Mouse (Mus musculus) intestine, embryonic 16.5 days (tissue): ENCODE data around the gene 2310011J03Rik. TPM values are rescaled to one million over a fixed set of nuclear protein-coding genes. Genes with fewer than 3 reads are reported as not detected.

Experiments
- ATAC-seq: fragments of 200-750 bp; cut with Nextera tagmentation; 2 replicates; pipeline ENCODE4 v1.8.0; 2017; ENCODE audit warnings: moderate TSS enrichment, moderate library complexity
- H3K27ac ChIP-seq: fragments of 300-500 bp; sonication (generic); 2 replicates; pipeline ENCODE4 v1.5.1; 2014; ENCODE audit warnings: mild to moderate bottlenecking, low read length
- H3K27me3 ChIP-seq: fragments of 300-500 bp; sonication (generic); replicated peaks from 2 replicates; pipeline ENCODE4 v1.6.1; 2014; ENCODE audit warnings: low read length, control low read depth, mixed read lengths; ENCODE audit not compliant: control insufficient read depth, insufficient read depth
- H3K36me3 ChIP-seq: fragments of 300-500 bp; sonication (generic); 2 replicates; pipeline ENCODE4 v1.6.1; 2014; ENCODE audit warnings: low read length, control low read depth; ENCODE audit not compliant: control insufficient read depth, insufficient read depth
- H3K4me1 ChIP-seq: fragments of 300-500 bp; sonication (generic); 2 replicates; pipeline ENCODE4 v1.6.1; 2014; ENCODE audit warnings: low read length, control low read depth, mixed read lengths; ENCODE audit not compliant: control insufficient read depth, insufficient read depth
- H3K4me2 ChIP-seq: fragments of 300-500 bp; sonication (generic); 2 replicates; pipeline ENCODE4 v1.6.1; 2014; ENCODE audit warnings: low read depth, low read length, control low read depth
- H3K4me3 ChIP-seq: fragments of 300-500 bp; sonication (generic); 2 replicates; pipeline ENCODE4 v1.5.1; 2014; ENCODE audit warnings: mild to moderate bottlenecking, low read length
- H3K9ac ChIP-seq: fragments of 300-500 bp; sonication (generic); 2 replicates; pipeline ENCODE4 v1.6.1; 2014; ENCODE audit warnings: low read depth, low read length
- H3K9me3 ChIP-seq: fragments of 300-500 bp; sonication (generic); 2 replicates; pipeline ENCODE4 v1.6.1; 2016; ENCODE audit warnings: low read length, control low read depth; ENCODE audit not compliant: control insufficient read depth
- WGBS: fragments of 180-500 bp; shearing (Covaris S2); extraction: QIAGEN DNeasy Blood & Tissue Kit; methylation state at CpG from one replicate; pipeline ENCODE4 v1.1.7; 2014; 5-methylcytosine and 5-hydroxymethylcytosine counted together
- polyA plus RNA-seq: library from polyadenylated mRNA; unstranded; fragments of >200 nt; fragmentation: Nextera tagmentation; extraction: Ambion mirVana; gene quantifications from 2 replicates; pipeline ENCODE4 v1.2.1, GENCODE M21; 2015

Gene 2310011J03Rik
- polyA plus RNA-seq, 1 experiment from 2014 or later, result 64.3 TPM

- WGBS, result 72% methylated on average over 5 of the region's 5 CpGs
Measured at GRCm38 (mm10) chr10:80332525-80332989, 12.2 kb upstream of the 2310011J03Rik start.

DNA sequence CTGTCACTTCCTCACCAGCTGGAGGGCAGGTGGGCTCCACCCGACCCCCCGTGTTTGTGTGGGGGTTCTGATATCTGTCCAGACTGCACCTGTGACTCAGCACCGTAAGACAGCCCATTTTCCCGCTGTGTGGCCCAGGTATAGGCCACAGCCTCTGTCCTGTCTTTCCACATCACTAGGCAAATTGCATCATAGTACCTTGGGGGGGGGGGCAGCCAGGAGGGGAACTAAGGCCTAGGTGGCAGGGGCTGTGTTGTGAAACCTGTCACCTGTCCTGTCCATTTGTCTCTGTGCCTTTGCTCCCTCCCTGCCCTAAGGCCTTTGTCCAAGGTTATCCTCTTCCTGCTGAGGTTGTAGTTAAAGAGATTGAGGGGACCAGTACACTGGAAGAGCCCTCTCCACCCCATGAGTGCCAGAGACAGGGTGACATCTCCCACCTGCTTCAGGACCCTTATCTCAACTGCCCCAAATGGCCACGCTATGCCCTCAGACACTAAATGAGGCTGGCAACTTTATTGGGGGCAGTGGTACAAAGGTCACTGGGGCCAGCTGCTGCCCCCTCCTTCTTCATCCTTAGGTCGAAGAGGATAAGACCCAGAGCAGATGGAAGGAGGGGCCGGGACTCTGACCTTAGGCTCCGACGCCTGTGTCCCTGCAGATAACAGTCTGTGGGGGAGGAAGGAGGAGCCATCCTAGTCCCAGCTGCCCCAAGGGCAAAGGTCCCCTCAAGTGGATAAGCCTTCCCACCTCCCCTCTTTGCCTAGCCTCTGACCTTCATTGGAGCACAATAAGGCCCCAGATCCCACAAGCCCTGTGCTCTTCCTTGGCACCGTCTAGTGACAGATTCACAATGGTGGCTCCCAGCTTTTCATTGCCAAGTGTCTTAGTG is 11.5 kb upstream of the 2310011J03Rik start:
- WGBS, result 46% methylated on average over 10 of the region's 10 CpGs
- Histone ChIP-seq H3K9ac (peak overlapping the region; percentile 74), H3K4me1 (peaks cover 11% of the 10 kb centered on the region; the same call in 1 of the 2 replicates), H3K9me3 (no peaks in the 10 kb centered on the region), H3K27ac (peak overlapping the region; percentile 88), H3K36me3 (0 out of 2 replicates have a peak, but pooled peaks cover 3% of the 10 kb centered on the region), H3K4me2 (peak overlapping the region; percentile 91), H3K27me3 (no peaks in the 10 kb centered on the region), H3K4me3 (peak overlapping the region; percentile 65)
- peak; percentile 69 for ATAC-seq

More at GRCm38 (mm10) chr10:80332525-80332989, 12.2 kb upstream of the 2310011J03Rik start:
- Histone ChIP-seq H3K36me3 (0 out of 2 replicates have a peak, but pooled peaks cover 3% of the 10 kb centered on the region), H3K27me3 (no peaks in the 10 kb centered on the region), H3K4me2 (peak overlapping the region; percentile 91), H3K27ac (peak overlapping the region; percentile 88), H3K4me3 (peak overlapping the region; percentile 15), H3K4me1 (peaks cover 11% of the 10 kb centered on the region; the same call in 1 of the 2 replicates), H3K9ac (peak overlapping the region; percentile 56), H3K9me3 (no peaks in the 10 kb centered on the region)
- ATAC-seq, result no peak

DNA sequence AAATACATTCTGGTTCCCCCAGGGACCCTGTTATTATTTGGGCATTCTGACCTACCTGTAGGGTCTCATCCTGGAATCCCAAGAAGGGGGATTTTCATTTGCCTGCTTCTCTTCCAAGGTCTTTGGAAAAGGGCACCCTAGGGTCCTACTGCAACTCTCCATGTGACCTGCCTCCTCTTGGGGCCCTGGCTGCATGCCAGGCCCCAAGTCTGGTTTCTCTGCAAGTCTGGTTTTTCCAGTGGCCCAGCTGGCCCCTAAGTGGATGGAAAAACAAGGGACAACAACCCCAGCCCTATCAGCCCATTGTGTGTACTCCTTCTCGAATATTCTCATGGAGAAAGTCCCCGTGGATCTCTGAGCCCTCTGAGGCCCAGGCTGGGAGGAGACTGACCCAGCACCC is 10.6 kb upstream of the 2310011J03Rik start:
- WGBS, result 26% methylated on average over 2 of the region's 2 CpGs
- ATAC-seq, result no peak
- H3K9ac ChIP-seq, result peak overlapping the region; percentile 74
- peak overlapping the region; percentile 91 for H3K4me2 ChIP-seq
- H3K4me1 ChIP-seq, result peaks cover 11% of the 10 kb centered on the region; the same call in 1 of the 2 replicates
- peak overlapping the region; percentile 65 for H3K4me3 ChIP-seq
- H3K9me3 ChIP-seq, result no peaks in the 10 kb centered on the region
- H3K36me3 ChIP-seq, result 0 out of 2 replicates have a peak, but pooled peaks cover 3% of the 10 kb centered on the region
- H3K27ac ChIP-seq, result peak overlapping the region; percentile 83
- no peaks in the 10 kb centered on the region for H3K27me3 ChIP-seq

DNA sequence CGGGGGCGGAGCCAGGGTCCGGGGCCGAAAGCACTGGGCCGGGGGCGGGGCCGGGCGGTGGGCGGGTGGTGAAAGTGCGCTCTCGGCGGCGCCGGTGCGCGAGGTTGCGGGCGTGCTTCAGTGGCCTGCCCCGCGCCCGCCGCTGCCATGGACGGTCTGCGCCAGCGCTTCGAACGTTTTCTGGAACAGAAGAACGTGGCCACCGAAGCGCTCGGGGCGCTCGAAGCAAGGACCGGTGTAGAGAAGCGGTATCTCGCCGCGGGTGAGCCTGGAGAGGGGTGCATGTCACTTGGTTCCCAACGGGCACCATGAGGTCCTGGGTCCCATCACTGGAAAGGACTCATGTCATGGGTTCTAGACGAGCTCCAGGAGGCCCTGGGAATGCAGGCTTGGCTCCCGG is 9.7 kb upstream of the 2310011J03Rik start:
- ATAC-seq, result 0 out of 2 replicates have a peak, but pooled peaks have one; percentile 0
- Histone ChIP-seq H3K27ac (peak overlapping the region; percentile 83), H3K4me2 (peak overlapping the region; percentile 91), H3K9me3 (no peaks in the 10 kb centered on the region), H3K4me3 (peak overlapping the region; percentile 65), H3K4me1 (peaks cover 17% of the 10 kb centered on the region; the same call in 1 of the 2 replicates), H3K27me3 (no peaks in the 10 kb centered on the region), H3K36me3 (0 out of 2 replicates have a peak, but pooled peaks cover 3% of the 10 kb centered on the region), H3K9ac (peak overlapping the region; percentile 74)
- WGBS, result 1% methylated on average over 39 of the region's 41 CpGs

DNA sequence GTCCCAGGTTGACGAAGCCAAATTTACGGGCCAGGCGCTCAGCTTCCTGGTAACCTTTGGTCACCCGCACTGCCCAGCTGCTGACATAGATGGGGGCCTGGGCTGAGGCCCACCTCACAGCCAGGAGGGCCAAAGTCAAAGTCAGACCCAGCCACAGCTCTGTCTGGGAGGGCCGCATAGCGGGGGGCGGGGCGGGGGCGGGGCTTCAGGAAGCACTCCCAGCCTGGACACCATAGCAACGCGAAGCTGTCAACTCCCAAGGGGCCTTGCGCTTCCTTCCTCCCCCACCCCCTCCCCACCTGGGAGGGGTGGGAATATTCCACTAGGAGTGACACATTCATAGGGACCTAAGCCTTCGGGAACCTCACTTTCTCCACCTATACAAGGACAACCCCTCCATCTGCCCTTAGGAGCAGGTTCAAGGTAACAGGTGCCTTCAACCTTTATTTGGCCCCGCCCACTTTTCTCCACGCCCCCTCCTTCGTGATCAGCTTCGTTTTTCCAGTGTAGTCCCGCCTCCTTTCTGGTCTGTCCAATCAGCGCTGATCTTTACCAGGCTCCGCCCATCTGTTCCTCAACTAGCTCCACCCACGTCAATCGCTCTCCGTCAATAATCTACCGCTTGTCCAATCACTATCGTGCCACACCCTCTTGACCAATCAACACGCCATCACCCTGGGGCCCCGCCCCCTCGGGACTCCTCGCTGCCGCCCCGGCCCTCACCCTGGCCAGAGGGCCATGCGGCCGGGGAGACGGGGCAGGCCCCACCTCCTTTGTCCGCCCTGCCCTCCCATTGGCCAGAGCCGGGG is 9.1 kb upstream of the 2310011J03Rik start, which contains the start of the genes Pcsk4 and Reep6:
Pcsk4 (minus strand) TSS at position 226 of the 809 bp plus-strand sequence.
Reep6 (plus strand) TSS at position 681 of the 809 bp plus-strand sequence.
- Histone ChIP-seq H3K27me3 (no peaks in the 10 kb centered on the region), H3K9ac (peak within 1 kb of the TSS; percentile 74), H3K4me2 (peak within 1 kb of the TSS; percentile 91), H3K4me1 (peaks cover 23% of the 10 kb centered on the region; the same call in 1 of the 2 replicates), H3K4me3 (peak within 1 kb of the TSS; percentile 65), H3K27ac (peak within 1 kb of the TSS; percentile 83), H3K9me3 (no peaks in the 10 kb centered on the region), H3K36me3 (no peaks in the 10 kb centered on the region)
- 6% methylated on average over 36 of the region's 36 CpGs for WGBS
- ATAC-seq, result peak; percentile 85

- peaks cover 28% of the 10 kb centered on the region for H3K4me1 ChIP-seq
- 0 out of 2 replicates have a peak overlapping the region, but pooled peaks have one; percentile 11 for H3K4me2 ChIP-seq
- 67% methylated on average over 21 of the region's 21 CpGs for WGBS
- H3K27ac ChIP-seq, result no peak overlapping the region; the same call in none of the 2 replicates
- no peak overlapping the region for H3K4me3 ChIP-seq
- H3K9me3 ChIP-seq, result no peaks in the 10 kb centered on the region
- H3K27me3 ChIP-seq, result no peaks in the 10 kb centered on the region
- H3K9ac ChIP-seq, result peak overlapping the region; percentile 4; the same call in 1 of the 2 replicates
- H3K36me3 ChIP-seq, result 0 out of 2 replicates have a peak, but pooled peaks cover 2% of the 10 kb centered on the region
- no peak for ATAC-seq
Measured at GRCm38 (mm10) chr10:80325045-80325444, 4.7 kb upstream of the 2310011J03Rik start.

DNA sequence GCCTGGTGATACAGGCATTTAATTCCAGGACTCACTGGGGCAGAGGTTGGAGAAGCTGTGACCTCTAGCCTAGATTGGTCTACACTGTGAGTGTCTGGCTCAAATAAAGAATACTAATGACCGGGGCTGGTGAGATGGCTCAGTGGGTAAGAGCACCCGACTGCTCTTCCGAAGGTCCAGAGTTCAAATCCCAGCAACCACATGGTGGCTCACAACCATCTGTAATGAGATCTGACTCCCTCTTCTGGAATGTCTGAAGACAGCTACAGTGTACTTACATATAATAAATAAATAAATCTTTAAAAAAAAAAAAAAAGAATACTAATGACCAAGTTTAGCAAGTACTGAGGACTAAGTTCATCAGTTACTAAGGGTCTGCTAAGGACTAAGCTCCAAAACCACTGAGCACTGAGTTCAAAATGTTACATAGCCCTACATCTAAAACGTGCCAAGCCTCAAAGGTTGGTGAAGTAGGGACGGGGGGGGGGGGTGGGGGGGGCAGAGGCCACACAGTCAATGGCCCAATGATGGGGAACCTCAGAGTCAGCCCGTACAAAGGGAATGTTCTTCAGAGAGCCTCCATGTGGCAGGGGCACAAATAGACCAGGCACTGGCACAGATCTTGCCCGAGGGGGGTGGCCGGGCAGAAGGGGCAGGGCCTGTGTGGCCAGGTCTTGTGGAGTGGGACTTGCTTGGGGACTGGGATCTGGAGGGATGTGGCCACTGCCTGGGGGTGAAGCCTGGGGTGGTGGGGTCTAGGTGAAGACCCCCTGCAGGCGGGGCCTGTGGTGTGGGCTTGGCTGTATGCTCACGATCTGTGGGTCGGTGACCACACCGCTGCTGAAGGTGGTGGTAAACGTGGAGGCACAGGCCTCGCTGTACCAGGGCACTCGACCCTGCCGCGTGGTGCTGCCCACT is 4.0 kb upstream of the 2310011J03Rik start:
- Histone ChIP-seq H3K4me3 (peak overlapping the region; percentile 73), H3K27me3 (no peaks in the 10 kb centered on the region), H3K4me2 (peak overlapping the region; percentile 95; the same call in 1 of the 2 replicates), H3K9ac (peak overlapping the region; percentile 72), H3K9me3 (no peaks in the 10 kb centered on the region), H3K27ac (peak overlapping the region; percentile 81), H3K36me3 (0 out of 2 replicates have a peak, but pooled peaks cover 2% of the 10 kb centered on the region), H3K4me1 (peaks cover 30% of the 10 kb centered on the region)
- 75% methylated on average over 17 of the region's 17 CpGs for WGBS
- no peak for ATAC-seq
